Mouse (Mus musculus) stomach, postnatal 0 days (tissue): ENCODE results near the gene Elovl5.

ENCODE experiments used
- CTCF ChIP-seq: IDR thresholded peaks from 2 replicates; pipeline ENCODE4 v1.5.1; 2016; ENCODE audit warnings: antibody characterized with exemption, low read depth, mild to moderate bottlenecking, moderate library complexity
- EP300 ChIP-seq: optimal IDR thresholded peaks from 2 replicates; pipeline ENCODE3; 2016; ENCODE audit warnings: antibody characterized with exemption

GRCm38 (mm10) chr9:78009382-78009781, 92.2 kb downstream of the Elovl5 start:
- TF ChIP-seq CTCF (no peak), EP300 (no peak)
